Mouse (Mus musculus) ES-E14 (cell line): ENCODE measurements around the gene Tm6sf2. TPM values are rescaled to one million over a fixed set of nuclear protein-coding genes. Genes with fewer than 3 reads are reported as not detected.

Experiments
- DNase-seq: peaks from one replicate; pipeline ENCODE4 v3.0.0-alpha.2; 2013; ENCODE audit warnings: low read depth, low spot score
- H3K27ac ChIP-seq: 2 replicates; pipeline ENCODE4 v1.5.1; 2012; ENCODE audit warnings: low read depth, mild to moderate bottlenecking, low read length, moderate library complexity, mixed read lengths; ENCODE audit not compliant: poor library complexity, insufficient read depth, severe bottlenecking
- H3K36me3 ChIP-seq: 2 replicates; pipeline ENCODE4 v1.6.1; 2012; ENCODE audit warnings: mild to moderate bottlenecking, low read length, moderate library complexity, mixed read lengths; ENCODE audit not compliant: control insufficient read depth, poor library complexity, insufficient read depth, severe bottlenecking
- H3K4me1 ChIP-seq, 2 experiments: fragments of 150-350 bp in 1 of 2; sonication (generic) in 1 of 2; 2 replicates each; pipeline ENCODE4 v1.6.1; 2012; ENCODE audit warnings: low read length in 2 of 2, mild to moderate bottlenecking in 1 of 2, mixed read lengths in 1 of 2; ENCODE audit not compliant: control insufficient read depth in 2 of 2, insufficient read depth in 2 of 2, poor library complexity in 1 of 2
- H3K4me3 ChIP-seq, 2 experiments: fragments of 150-350 bp in 1 of 2; sonication (generic) in 1 of 2; 2 replicates each; pipeline ENCODE4 v1.5.1; 2012; ENCODE audit warnings: low read length in 2 of 2, low read depth in 1 of 2, mild to moderate bottlenecking in 1 of 2, mixed read lengths in 1 of 2; ENCODE audit not compliant: insufficient read depth in 1 of 2, poor library complexity in 1 of 2, severe bottlenecking in 1 of 2
- H3K9ac ChIP-seq: 2 replicates; pipeline ENCODE4 v1.6.1; 2012; ENCODE audit warnings: low read depth, mild to moderate bottlenecking, low read length, mixed read lengths; ENCODE audit not compliant: poor library complexity, insufficient read depth, severe bottlenecking
- H3K9me3 ChIP-seq: fragments of 150-350 bp; sonication (generic); 2 replicates; pipeline ENCODE4 v1.6.1; 2012; ENCODE audit warnings: low read depth, mild to moderate bottlenecking, low read length; ENCODE audit not compliant: control insufficient read depth, insufficient read depth
- CHD2 ChIP-seq: IDR thresholded peaks from 2 replicates; pipeline ENCODE4 v1.6.1; 2014; ENCODE audit warnings: mild to moderate bottlenecking, low read depth, low read length, inconsistent platforms
- HCFC1 ChIP-seq: IDR thresholded peaks from 2 replicates; pipeline ENCODE4 v1.6.1; 2012; ENCODE audit warnings: low read length, inconsistent platforms, borderline replicate concordance; ENCODE audit not compliant: insufficient read depth
- MAFK ChIP-seq: IDR thresholded peaks from 2 replicates; pipeline ENCODE4 v1.6.1; 2014; ENCODE audit warnings: mild to moderate bottlenecking, low read depth, low read length, inconsistent platforms; ENCODE audit not compliant: insufficient read depth
- ZC3H11A ChIP-seq: IDR thresholded peaks from 2 replicates; pipeline ENCODE4 v1.6.1; 2012; ENCODE audit warnings: low read depth, mild to moderate bottlenecking, inconsistent platforms, low read length, borderline replicate concordance
- ZNF384 ChIP-seq: IDR thresholded peaks from 2 replicates; pipeline ENCODE4 v1.6.1; 2012; ENCODE audit warnings: low read depth, low read length, inconsistent platforms
- in situ Hi-C, 2 experiments: fragments of 600-800 bp; cut with MboI; formaldehyde crosslinking; loops; one replicate each; pipeline ENCODE4 v1.15.1; 2025; ENCODE audit warnings: low sequenced_read_pairs in 2 of 2, inconsistent platforms in 1 of 2; ENCODE audit not compliant: unreplicated experiment in 2 of 2
- total RNA-seq: library from RNA; depleted of rRNA; stranded (reverse); fragments of 300-350 nt; gene quantifications from 2 replicates; pipeline ENCODE4 v1.2.3, GENCODE M21; 2012

Gene Tm6sf2
- total RNA-seq, 1 experiment, result 2.5 TPM

- Histone ChIP-seq H3K9ac (no peak overlapping the region), H3K4me3 (peak overlapping the region; percentile 29 to 59; a peak in 2 of 4 replicates), H3K4me1 (peaks cover 0 to 2% of the 10 kb centered on the region in 2 experiments; a peak in 1 of 4 replicates), H3K9me3 (no peaks in the 10 kb centered on the region), H3K36me3 (no peaks in the 10 kb centered on the region), H3K27ac (no peak overlapping the region)
- in situ Hi-C loops, result no loop called here
- TF ChIP-seq HCFC1 (no peak), ZC3H11A (no peak), ZNF384 (no peak), CHD2 (no peak), MAFK (no peak)
- DNase-seq, result no peak
Observed at GRCm38 (mm10) chr8:70111192-70111795, 38.6 kb downstream of the Tm6sf2 start.

- in situ Hi-C loops, result no loop called here
- H3K27ac ChIP-seq, result no peak overlapping the region
- TF ChIP-seq ZC3H11A (no peak), MAFK (no peak), ZNF384 (no peak), HCFC1 (no peak), CHD2 (no peak)
- peaks cover 0 to 3% of the 10 kb centered on the region in 2 experiments; a peak in 2 of 4 replicates for H3K4me1 ChIP-seq
- peak overlapping the region; percentile 29 to 59; a peak in 2 of 4 replicates for H3K4me3 ChIP-seq
- H3K9ac ChIP-seq, result no peak overlapping the region
- H3K36me3 ChIP-seq, result no peaks in the 10 kb centered on the region
- no peak for DNase-seq
- H3K9me3 ChIP-seq, result no peaks in the 10 kb centered on the region
Observed at GRCm38 (mm10) chr8:70112401-70113016, 39.8 kb downstream of the Tm6sf2 start.

- Histone ChIP-seq H3K4me1 (peaks cover 0 to 7% of the 10 kb centered on the region in 2 experiments; a peak in 2 of 4 replicates), H3K9me3 (no peaks in the 10 kb centered on the region), H3K36me3 (no peaks in the 10 kb centered on the region), H3K4me3 (no peak overlapping the region), H3K27ac (no peak overlapping the region), H3K9ac (no peak overlapping the region)
- TF ChIP-seq CHD2 (no peak), HCFC1 (no peak), ZNF384 (no peak), ZC3H11A (no peak), MAFK (no peak)
- no peak for DNase-seq
- in situ Hi-C loops, result no loop called here
Observed at GRCm38 (mm10) chr8:70114488-70114887, 41.8 kb downstream of the Tm6sf2 start.

GRCm38 (mm10) chr8:70114892-70115291 is 42.2 kb downstream of the Tm6sf2 start:
- no peaks in the 10 kb centered on the region for H3K9me3 ChIP-seq
- in situ Hi-C loops, result no loop called here
- no peak overlapping the region for H3K4me3 ChIP-seq
- no peaks in the 10 kb centered on the region for H3K36me3 ChIP-seq
- H3K9ac ChIP-seq, result no peak overlapping the region
- DNase-seq, result no peak
- TF ChIP-seq MAFK, result no peak
- TF ChIP-seq ZNF384, result no peak
- TF ChIP-seq HCFC1, result no peak
- no peak for TF ChIP-seq ZC3H11A
- TF ChIP-seq CHD2, result no peak
- H3K4me1 ChIP-seq, result peaks cover 0 to 7% of the 10 kb centered on the region in 2 experiments; a peak in 2 of 4 replicates
- no peak overlapping the region for H3K27ac ChIP-seq
